Mouse (Mus musculus) neural tube, embryonic 10.5 days (tissue): ENCODE measurements at regions not wholly inside any gene's neighbourhood (a gene's known extent, or its start where the extent isn't known, plus 50 kb on each side); places are given as distances from the start of the nearest gene placed in this dataset.

Experiments
- DNase-seq: peaks from one replicate; pipeline ENCODE4 v3.0.0-alpha.2; 2017; ENCODE audit warnings: low spot score; ENCODE audit errors: extremely low spot score

DNA sequence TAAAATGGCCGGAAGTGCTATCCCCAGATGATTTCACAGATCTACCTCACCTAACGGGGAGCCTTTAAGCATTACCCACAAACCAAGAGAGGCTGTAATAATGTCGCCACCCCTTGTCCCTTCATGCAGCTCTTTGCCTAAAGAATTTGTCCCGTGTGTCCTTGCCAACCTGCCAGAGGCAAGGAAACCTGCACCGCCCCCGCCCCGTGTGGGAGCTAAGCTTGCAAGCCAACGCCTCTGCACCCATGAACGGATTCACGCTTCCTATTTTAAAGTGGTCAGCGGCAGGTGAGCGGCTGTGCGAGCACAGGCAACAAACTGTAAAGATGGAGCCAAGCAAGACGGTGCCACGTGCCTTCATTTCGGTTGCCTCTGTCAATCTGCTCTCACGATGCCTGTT, 63.1 kb downstream of the Gm11011 start:
- no peak for DNase-seq

DNA sequence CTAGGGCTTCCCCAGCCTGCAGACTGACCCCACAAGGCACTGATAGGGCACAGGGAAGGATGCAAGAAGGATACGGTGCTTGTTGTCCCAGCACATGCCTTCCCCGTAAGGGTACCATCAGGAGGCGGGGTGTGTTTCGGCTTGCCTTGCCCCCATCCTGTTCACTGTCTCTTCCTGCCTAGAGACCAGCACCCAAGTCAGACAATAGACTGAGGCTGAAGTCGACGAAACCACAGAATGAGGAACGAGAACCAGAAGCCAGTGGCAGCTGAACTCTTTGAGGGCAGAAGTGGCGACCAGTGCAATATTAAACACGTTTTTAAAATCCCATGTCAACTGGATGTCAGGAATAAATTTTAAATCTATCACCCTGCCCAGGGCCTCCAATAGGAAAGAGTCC, 67.6 kb downstream of the Gm11011 start:
- no peak for DNase-seq

DNA sequence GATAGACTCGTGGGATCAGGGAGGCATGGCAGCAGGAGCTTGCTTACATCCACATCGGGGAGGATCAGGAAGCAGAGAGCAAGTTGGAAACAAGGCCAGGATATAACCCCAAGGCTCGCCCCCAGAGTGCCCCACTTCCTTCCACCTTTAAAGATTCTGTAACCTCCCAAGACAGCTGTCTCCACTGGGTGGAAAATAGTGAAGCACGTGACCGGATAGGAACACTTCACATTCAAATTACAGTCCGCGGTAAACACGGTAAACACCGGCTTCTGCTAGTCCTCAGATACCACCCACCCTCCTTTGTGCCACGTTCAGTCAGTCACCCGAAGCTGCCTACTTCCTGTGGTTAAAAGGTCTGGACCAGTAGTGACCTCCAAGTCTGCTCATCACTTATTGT, 72.2 kb downstream of the Gm11011 start:
- DNase-seq: no peak

GRCm38 (mm10) chr2:169510741-169511140, 76.8 kb downstream of the Gm11011 start:
- no peak for DNase-seq

DNA sequence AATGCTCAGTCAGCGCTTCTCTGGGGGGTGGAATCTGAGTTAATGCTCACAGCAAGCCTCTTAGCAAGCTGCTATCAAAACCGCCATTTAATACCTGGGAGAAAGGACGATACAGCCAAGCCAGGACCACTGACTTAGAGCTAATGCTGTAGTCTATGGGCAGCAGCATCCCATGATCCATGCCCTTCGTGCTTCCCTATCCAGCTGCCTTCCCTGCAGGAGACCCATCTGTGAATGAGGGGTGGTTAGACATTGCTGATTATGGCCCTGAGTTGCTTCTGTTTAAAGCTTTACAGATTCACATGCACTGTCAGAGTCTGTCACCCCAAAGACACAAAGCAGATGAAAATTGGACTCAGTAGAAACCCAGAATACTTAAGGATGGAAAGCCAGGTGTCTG, 78.1 kb downstream of the Gm11011 start:
- DNase-seq: no peak

GRCm38 (mm10) chr2:169504416-169505057, 83.0 kb downstream of the Gm11011 start:
- DNase-seq: no peak

GRCm38 (mm10) chr2:169503598-169503958, 84.0 kb downstream of the Gm11011 start:
- no peak for DNase-seq

GRCm38 (mm10) chr2:169502717-169503597, 84.6 kb downstream of the Gm11011 start:
- DNase-seq: no peak

DNA sequence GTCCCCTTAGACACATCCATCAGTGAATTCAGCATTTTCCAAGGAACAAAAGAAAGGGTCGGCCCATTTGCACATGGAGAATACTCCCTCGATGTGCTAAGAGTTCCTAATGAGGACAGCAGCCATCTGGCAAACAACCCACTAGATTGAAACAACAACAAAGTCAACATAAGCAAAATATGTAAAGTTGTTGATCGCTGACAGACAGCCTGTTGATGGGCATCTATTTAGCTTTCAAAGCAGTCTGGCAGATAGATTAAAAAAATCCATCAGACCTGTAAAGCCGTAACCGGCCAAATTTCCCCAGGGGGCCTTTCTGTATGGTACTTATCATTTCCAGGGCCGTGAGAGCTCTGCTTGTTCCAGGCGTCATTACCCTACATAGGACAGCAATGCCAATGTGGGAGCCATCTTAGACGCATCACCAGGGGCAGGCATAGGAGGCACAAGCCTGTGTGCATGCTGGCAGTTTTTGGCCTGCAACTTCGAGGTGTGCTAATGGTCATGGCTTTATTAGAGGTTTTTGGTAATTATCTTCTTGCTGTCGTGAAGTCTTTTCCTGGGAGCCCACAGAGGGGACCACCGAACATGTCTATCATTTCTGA, 85.7 kb downstream of the Gm11011 start:
- DNase-seq: no peak

DNA sequence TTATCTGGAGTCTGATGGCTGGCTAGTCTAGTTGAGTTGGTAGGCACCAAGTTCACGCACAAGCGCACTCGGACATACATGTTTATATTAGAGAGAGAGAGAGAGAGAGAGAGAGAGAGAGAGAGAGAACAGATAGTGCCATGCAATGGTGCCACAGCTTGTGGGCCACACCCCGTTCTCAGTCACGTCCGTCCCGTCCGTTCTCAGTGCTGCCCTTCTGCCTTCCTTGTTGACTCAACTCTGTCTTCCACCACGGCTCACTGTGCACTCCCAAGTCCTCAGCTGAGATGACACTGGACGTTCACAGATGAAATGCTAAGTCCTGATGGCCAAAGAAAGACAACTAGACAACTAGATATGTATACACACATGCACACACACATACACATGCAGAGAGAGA, 92.2 kb downstream of the Gm11011 start:
- DNase-seq: no peak

DNA sequence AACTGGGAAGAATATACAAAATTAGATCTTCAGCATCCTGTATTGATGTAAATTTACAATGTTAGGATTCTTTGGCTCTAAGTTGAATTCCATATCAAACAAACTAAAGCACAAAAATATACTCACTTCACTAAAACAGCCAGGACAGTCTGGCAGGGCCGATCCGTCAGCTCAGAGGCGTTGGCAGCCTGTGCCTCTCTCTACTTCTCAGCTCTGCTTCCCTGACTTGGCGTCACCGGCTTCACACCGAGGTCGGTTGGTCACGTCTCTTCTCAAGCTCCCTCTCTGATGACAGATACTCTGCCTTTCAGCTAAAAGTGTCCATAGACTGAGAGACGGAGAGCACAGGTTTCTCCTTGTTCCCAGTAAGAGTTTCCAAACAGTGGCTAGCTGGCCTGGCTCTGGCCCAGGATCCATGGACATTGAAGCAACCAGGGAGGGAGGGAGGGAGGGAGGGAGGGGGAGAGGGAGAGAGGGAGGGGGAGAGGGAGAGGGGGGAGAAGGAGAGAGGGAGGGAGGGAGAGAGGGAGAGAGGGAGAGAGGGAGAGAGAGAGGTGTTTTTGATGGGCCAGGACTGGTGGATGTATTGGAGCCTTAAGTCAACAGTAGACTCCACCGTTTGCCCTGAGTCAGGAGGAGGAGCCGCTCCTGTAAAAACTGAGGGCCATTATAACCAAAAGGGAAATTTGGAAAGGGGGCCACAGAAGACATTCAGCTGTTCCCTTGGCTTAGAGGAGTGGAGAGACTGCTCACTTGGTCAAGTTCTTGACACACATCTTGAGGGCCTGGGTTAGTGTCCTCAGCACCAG, 92.8 kb downstream of the Gm11011 start:
- no peak for DNase-seq

DNA sequence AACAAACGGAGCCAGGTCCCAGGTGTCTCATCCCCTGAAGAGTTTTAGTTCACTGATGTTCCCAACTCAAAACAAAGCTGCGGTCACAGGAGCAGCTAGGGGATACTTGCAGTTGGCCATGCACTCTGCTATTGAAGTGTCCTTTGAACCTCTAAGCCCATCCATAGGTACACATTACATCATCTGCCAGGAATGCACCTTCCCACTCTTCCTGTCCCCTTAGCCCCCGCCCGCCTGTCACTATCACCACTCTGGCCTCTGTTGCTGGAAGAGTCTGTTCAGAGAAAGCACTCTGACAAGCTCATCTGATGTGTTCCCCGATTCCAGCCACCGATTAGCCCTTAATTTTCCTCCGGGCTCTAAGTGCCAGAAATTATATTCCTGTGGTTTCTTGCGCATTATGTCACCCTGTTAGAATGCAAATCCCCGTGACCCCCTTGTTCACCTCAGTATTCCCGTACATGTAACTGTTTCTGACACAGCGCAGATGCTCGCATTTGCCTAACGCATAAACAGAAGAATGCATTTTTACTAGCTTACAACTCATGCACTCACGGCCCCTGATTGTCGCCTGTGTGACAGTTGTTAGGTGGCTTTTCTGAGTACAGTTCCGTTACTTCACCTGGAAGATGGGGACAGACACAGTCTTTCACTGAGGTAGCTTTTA, 93.8 kb downstream of the Gm11011 start:
- no peak for DNase-seq

DNA sequence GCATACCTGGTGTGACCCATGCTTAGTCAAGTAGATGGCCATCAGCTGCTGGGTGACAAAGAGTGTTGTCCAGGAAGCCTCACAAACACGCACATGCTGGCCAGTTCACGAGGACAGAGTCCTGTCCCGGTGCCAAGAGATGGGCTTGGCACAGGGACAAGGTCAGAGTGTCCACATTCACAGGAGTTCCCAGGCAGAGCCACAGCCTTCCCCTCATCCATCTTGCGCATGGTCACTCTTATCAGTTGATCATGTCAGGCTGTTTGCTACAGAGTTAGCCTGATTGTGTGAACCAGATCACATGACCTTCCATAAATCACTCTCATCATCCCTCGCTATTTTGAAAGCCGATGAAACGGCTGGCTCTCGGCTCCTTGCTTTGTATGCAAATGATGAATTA, 103.6 kb downstream of the Gm11011 start:
- DNase-seq: no peak

GRCm38 (mm10) chr2:169481731-169482465, 105.6 kb downstream of the Gm11011 start:
- DNase-seq: no peak

DNA sequence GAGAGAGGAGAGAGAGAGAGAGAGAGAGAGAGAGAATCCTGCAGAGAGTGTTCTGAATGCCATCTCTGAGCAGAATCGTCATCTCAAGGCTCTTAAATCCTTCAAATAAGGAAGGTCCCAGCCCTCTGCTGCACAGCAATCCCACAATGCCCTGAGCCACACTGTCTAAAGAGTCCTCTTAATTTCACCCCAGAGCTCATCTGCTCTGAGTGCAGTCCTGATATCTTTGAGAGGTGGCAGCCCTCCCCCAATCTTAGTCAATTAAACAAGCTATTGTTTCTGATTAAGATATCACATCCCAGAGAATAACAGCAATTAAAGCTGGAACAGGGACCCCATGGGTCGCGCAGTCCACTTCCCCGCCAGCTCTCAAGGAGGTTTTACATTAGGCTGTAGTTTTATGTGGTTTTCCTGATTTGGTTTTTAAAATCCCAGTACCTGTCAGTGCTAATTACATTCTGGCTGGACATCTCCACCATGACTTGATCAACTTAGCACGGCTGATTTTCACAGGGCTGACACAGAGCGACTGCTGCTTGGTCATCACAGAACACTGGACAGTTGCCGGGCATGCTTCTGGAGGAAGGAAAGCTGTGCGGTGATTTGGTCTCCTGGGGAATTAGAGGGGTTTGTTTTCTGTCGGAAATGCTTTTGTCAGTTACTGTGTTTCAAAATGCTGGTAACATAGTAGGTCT, 113.0 kb downstream of the Gm11011 start:
- no peak for DNase-seq

DNA sequence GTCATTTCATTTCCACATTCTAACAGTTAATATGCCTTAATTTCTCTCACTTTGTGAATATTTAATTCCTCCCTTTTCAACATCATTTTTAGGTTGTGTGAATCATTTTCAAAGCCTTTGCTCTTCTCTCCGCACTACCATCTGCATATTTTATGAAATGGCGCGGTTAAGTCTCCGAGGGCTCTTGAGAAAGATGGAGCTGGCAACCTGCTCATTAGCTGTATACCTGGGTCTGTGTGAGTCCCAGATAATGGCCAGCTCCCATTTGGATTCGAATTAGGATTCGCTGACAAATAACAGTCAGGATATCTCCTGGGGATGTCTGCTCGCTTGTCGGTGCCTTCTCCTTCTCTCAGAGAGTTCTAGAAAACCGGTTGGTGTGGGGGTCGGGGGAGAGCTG, 118.0 kb downstream of the Gm11011 start:
- no peak for DNase-seq

DNA sequence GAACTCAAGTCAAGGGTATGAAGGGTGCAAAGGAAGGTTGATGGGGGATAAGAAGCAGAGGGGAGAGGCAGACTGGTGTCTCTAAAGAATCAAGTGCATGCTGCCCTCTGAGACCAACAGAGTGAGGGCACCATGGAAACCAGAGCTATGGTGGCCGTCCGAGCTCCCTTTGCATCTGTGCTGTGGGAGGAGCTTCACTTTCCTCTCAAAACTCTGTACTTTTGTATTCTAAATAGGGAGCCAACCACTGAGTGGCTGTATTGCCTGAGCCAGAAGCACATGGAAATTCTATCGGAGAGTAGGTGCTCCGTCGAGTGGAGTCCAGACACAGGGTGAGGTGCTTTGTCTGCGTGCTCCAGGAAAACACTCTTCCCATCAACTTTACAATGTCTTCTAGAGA, 119.9 kb downstream of the Gm11011 start:
- no peak for DNase-seq

DNA sequence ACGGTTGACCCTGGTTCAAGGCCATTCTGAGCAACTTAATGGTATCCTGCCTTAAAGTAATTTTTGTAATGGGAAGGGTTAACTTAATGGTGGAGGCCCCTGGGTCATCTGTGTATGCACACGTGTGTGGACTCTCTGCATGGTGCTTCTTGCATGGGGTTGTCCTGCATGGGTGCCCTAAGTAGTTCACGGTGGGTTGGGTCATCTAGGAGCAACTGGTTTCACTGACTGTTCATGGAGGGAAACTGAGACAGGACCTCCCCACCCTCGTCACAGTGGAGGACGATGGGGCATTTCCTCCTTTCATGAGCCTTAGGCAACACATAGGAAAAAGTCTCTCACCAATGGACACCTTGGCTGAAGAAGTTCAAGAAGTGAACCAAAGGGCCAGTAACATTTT, 123.4 kb downstream of the Gm11011 start:
- DNase-seq: no peak

- DNase-seq: no peak
These were observed 126.0 kb downstream of the Gm11011 start for GRCm38 (mm10) chr2:169461491-169462039.

DNA sequence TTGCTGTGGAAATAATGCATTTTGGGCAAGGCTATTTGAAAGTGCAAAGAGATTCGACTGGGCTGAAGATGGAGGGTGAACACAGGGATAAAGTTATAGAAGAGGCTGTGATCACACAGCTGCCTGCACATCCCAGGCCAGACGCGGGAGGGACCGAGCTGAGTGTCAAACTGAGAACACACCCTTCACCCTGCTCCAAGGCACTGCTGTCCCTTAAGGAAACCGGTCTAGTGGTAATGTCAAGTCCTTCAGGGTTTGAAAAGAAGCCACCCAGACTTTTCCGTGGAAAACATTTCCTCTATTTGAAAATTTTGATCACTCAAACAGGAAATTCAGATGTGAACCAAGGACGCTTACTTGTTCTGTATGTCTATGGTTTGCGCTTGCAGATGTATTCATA, 134.6 kb downstream of the Gm11011 start:
- no peak for DNase-seq
